In the genomic region with DNA sequence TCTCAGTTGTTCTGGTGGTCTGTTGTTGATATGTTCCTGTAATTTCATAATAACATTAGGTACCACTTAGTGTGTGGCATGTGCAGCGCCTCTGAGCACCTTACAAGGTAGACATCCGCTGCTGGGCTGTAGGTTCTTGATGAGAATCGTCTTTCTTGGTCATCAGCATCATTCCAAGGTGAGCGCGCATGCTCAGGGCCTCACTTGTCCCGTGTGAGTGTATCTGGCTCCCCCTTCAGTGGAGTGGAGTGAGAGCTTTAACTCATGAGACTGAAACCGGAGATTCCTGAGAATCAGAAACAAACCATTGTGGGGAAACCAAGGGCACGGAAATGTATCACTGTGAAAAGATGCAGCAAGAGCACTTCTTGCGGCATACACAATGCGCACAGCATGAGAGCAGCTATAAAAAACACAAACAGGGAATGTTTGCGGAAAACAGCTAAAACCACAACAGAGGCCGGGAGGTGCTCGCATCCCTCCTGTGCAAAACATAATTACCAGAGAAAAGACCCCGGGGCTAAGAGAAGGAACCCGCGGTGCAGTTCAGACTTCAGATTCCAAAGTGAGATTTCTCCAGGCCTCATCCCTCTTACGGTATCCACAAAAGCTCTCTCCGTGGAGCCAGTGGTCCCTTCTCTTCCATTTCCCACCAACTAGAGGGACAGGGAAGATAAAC, we compare ENCODE assay signal across 8 mouse cellular contexts. TPM values are rescaled to one million over a fixed set of nuclear protein-coding genes. Genes with fewer than 3 reads are reported as not detected.
DNase-seq lines count a peak whose midpoint lies in the region; ATAC-seq and TF ChIP-seq lines count a peak whose summit lies in the region.

No protein-coding gene starts in this region.

- H3K36me3 ChIP-seq in forebrain, embryonic 10.5 days (replicated peaks): no peaks in the 10 kb centered on the region
- H3K36me3 ChIP-seq in intestine, postnatal 0 days (ENCODE audit: control insufficient read depth, insufficient read depth): no peaks in the 10 kb centered on the region
- H3K36me3 ChIP-seq in limb, embryonic 15.5 days: no peaks in the 10 kb centered on the region

- WGBS in forebrain, embryonic 10.5 days: 19% methylated on average over 18 of the region's 18 CpGs
- WGBS in intestine, postnatal 0 days: 42% methylated on average over 18 of the region's 18 CpGs
- WGBS in limb, embryonic 15.5 days: 19% methylated on average over 18 of the region's 18 CpGs

- no peak for ATAC-seq in intestine, postnatal 0 days
- 0 out of 2 replicates have a peak, but pooled peaks have one; percentile 52 for ATAC-seq in limb, embryonic 15.5 days (ENCODE audit: insufficient number of reproducible peaks, low FRiP score, low TSS enrichment, low read depth)
- no peak for ATAC-seq in erythroid progenitor cell, adult 5-6 weeks (replicated peaks; ENCODE audit: low FRiP score, poor library complexity, severe bottlenecking)

- peak overlapping the region; percentile 74 for H3K27ac ChIP-seq in forebrain, embryonic 10.5 days
- peak overlapping the region; percentile 82; the same call in 1 of the 2 replicates for H3K27ac ChIP-seq in intestine, postnatal 0 days (ENCODE audit: low read depth, low read length)
- no peak overlapping the region for H3K27ac ChIP-seq in limb, embryonic 15.5 days

- DNase-seq in heart, adult 11 months: peak; percentile 85
- no peak for DNase-seq in heart, postnatal 36 days
- peak; percentile 54 for DNase-seq in brain, adult 2 months (ENCODE audit: low read depth, low spot score)
- peak; percentile 24 for DNase-seq in forebrain, embryonic 10.5 days (ENCODE audit: extremely low spot score, low spot score)
- no peak for DNase-seq in urinary bladder, postnatal 36 days (ENCODE audit: low spot score in 2 of 2)

- no peak overlapping the region for H3K9ac ChIP-seq in intestine, postnatal 0 days (ENCODE audit: low read depth, low read length)
- H3K9ac ChIP-seq in limb, embryonic 15.5 days: no peak overlapping the region

- intact Hi-C loops in heart, postnatal 36 days (cut with DNase I): loop anchor here (2.0 kb wide), 1 partner anchor 149 kb away; no protein-coding TSS in a partner anchor

- TF ChIP-seq CTCF in intestine, postnatal 0 days (IDR thresholded peaks at IDR 0.05; ENCODE audit: low read depth): peak; percentile 68

- peaks cover 17% of the 10 kb centered on the region for H3K4me1 ChIP-seq in forebrain, embryonic 10.5 days
- H3K4me1 ChIP-seq in intestine, postnatal 0 days (replicated peaks; ENCODE audit: control insufficient read depth, insufficient read depth, low read length): no peaks in the 10 kb centered on the region
- peaks cover 4% of the 10 kb centered on the region; the same call in 1 of the 2 replicates for H3K4me1 ChIP-seq in limb, embryonic 15.5 days

- H3K4me3 ChIP-seq in forebrain, embryonic 10.5 days: peak overlapping the region; percentile 37
- H3K4me3 ChIP-seq in intestine, postnatal 0 days (ENCODE audit: low read depth, low read length): no peak overlapping the region
- no peak overlapping the region; the same call in 1 of the 2 replicates for H3K4me3 ChIP-seq in limb, embryonic 15.5 days

- H3K9me3 ChIP-seq in forebrain, embryonic 10.5 days: no peaks in the 10 kb centered on the region
- no peaks in the 10 kb centered on the region for H3K9me3 ChIP-seq in intestine, postnatal 0 days (ENCODE audit: control insufficient read depth)
- no peaks in the 10 kb centered on the region for H3K9me3 ChIP-seq in limb, embryonic 15.5 days

- 0 out of 2 replicates have a peak, but pooled peaks cover 4% of the 10 kb centered on the region for H3K27me3 ChIP-seq in forebrain, embryonic 10.5 days (ENCODE audit: poor library complexity, severe bottlenecking)
- H3K27me3 ChIP-seq in intestine, postnatal 0 days (replicated peaks; ENCODE audit: control insufficient read depth, insufficient read depth, low read length): no peaks in the 10 kb centered on the region
- no peaks in the 10 kb centered on the region for H3K27me3 ChIP-seq in limb, embryonic 15.5 days

- no peak overlapping the region for H3K4me2 ChIP-seq in intestine, postnatal 0 days (replicated peaks; ENCODE audit: low read depth)
- H3K4me2 ChIP-seq in limb, embryonic 15.5 days: 0 out of 2 replicates have a peak overlapping the region, but pooled peaks have one; percentile 11

RNA-seq across cellular contexts. Expression of a gene that starts 27.2 kb away (rescaled TPM):
- 10 to 100 TPM; 52.6 to 52.8 TPM for total RNA-seq in heart, postnatal 36 days (2021)
- polyA plus RNA-seq in forebrain, embryonic 10.5 days (2016; fragmentation: Nextera tagmentation; extraction: Ambion mirVana): 34.6 and 37.7 TPM in 2 replicates
- polyA plus RNA-seq in intestine, postnatal 0 days (2015; fragmentation: Nextera tagmentation; extraction: Ambion mirVana): 28.5 and 32.2 TPM in 2 replicates
- polyA plus RNA-seq in limb, embryonic 15.5 days (2015; fragmentation: Nextera tagmentation; extraction: Ambion mirVana): 48.7 and 52.1 TPM in 2 replicates
- total RNA-seq in erythroid progenitor cell, adult 5-6 weeks (2015; ENCODE audit: low replicate concordance): 85.8 and 156 TPM in 2 replicates
- 68.2 and 75.4 TPM in 2 replicates for total RNA-seq in erythroid progenitor cell, adult 5-6 weeks (2017; ENCODE audit: low replicate concordance)

Comparison
In these comparisons a context has a peak if more than half of its experiments do, and no peak if none do; other contexts are left out.
1. DNase-seq: peak in heart, adult 11 months (single experiment), brain, adult 2 months (single experiment) and forebrain, embryonic 10.5 days (single experiment); none in heart, postnatal 36 days (0 of 2) and urinary bladder, postnatal 36 days (0 of 2).